Mouse (Mus musculus) ovary, adult 10 weeks (tissue): ENCODE results near the gene Phlda2. TPM values are rescaled to one million over a fixed set of nuclear protein-coding genes. Genes with fewer than 3 reads are reported as not detected.

ENCODE experiments used
- polyA plus RNA-seq: library from polyadenylated mRNA; stranded (reverse); fragments of 350-450 nt; fragmentation: Illumina TruSeq; extraction: RNeasy Lipid Tissue Mini Kit (QIAGEN cat#74804); gene quantifications from one replicate; pipeline ENCODE4 v1.2.3, GENCODE M21; 2014

Gene Phlda2
- polyA plus RNA-seq = not detected

DNA sequence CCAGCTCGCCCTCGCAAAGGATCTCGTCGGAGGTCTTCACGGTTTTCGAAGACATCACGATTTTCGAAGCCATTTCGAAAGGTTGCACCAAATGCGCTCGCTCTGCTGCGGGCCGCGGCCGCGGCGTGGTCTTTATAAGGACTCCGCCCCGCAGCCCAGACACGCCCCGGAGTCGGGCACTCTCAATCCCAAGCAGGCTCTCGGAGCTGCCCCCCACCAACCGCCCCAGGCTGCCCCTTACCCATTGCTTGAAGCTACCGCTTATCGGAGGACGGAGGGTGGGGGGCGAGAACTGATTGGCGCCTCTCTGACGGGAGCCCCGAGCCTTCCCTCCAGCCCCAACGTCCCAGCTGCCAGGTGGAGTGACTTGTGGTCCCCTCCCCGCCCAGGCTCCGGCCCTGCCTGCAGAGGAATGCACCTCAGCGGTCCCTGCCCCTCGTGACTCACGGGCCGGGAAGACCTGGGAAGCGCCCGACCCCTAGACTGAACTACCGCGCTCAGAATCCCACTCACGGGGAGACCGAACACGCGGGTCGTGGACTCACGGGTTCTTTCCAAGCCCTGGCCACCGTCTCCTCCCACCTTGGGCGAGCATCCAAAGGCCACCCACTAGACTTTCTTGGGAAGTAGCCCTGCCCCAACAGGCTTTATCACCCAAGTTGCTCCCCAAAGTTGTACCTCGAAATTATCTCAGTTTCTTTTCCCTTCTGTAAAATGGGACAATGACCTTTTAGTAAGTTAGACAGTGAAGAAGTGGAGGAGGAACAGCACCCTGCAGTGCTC, at the start of gene Phlda2:
Gene Phlda2, minus strand, starts transcription at position 733 of the 783 bp plus-strand sequence.

DNA sequence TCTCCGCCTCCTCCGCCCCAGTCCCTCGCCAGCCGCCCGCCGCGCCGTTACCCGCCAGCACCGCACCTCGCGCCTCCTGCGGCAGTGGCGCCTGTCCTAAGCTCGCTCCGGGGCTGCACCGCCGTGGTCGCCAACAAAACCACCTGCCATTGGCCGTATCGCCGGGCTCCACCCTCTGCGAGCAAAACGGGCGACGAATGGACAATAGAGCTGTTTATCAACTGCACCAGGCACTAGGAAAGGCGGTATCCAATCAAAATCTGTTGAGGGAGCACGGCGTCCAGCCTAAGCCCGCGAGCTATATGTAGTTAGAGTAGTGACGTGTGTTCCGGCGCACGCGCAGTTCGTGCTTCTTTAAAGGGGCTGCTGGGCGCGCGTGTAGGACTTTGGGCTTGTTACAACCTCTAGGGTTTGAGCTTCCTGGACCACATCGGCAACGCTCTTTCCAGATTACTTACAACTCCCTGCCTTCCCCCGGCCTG, 46.1 kb upstream of the Phlda2 start, which contains the start of gene Nap1l4:
Gene Nap1l4, minus strand, starts transcription at position 131 of the 482 bp plus-strand sequence.

DNA sequence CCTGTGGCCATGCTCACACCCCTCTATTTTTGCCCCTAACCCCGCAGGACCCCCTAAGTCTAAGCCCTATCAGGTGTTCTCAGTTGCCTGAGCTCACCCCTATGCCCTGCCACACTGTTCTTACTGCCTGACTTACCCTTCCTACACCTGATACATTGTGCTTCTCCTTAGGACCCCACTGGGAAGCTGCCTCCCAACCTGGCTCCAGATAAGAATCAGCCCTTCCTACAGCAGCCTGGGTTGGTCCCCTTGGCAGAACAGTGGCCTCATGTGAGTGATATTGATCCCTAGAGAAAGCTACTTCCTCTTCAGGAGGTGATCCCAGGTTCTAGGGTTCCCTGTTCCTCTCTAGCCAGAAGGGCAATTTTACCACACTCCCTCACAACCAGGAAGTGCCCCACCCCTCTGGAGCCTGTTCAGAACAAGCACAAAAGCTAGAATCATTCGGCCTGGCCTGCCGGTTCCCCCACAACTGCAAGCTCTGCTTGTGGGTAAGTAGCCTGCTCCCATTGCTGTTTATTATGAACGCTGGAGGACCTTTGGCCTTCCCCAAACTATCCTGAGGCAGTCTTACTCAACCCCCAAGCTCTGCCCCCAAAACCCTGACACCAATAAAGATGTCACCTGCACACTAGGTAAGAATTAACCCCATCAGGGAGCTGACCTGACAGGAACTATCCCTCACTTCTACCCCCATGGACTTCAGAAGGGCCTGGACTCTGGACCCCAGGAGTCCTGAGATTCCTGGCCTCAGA, 29.4 kb downstream of the Phlda2 start, which contains the start of gene Slc22a18:
Gene Slc22a18, plus strand, starts transcription at position 390 of the 755 bp plus-strand sequence.

DNA sequence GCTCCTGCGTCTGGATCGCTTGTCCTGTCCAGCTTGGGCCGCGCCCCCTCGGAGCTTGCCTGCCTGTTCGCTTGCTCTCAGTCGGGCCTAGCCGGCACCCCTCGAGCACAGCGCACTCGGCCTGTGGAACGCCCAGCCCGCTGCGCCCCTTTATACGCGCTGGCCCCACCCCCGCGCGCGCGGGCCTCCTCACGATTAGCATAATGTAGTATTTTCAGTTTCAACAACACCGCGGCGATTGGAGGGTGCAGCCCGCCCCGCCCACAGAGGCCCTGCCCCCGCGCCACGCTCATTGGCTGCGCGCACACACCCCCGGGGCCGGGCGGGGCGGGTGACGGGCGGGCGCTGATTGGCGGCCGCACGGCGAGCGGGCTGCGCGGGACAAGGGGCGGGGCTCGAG, 42.1 kb downstream of the Phlda2 start, which contains the start of gene Cdkn1c:
Gene Cdkn1c, minus strand, starts transcription at position 177 of the 400 bp plus-strand sequence.

Other genes with a start within 250 kb of the Phlda2 start
- 33.8 TPM for gene Cdkn1c, start 42.1 kb downstream of the Phlda2 start, polyA plus RNA-seq
- gene Slc22a18, start 29.4 kb downstream of the Phlda2 start, polyA plus RNA-seq = not detected
- 135 TPM for gene Nap1l4, start 46.0 kb upstream of the Phlda2 start, polyA plus RNA-seq
- 17.6 TPM for gene Cars, start 96.9 kb upstream of the Phlda2 start, polyA plus RNA-seq
- gene Tnfrsf26, start 125.6 kb upstream of the Phlda2 start, polyA plus RNA-seq = 0.88 TPM
- 8.1 TPM for gene Tnfrsf22, start 146.5 kb upstream of the Phlda2 start, polyA plus RNA-seq
- gene Tnfrsf23, start 182.7 kb upstream of the Phlda2 start, polyA plus RNA-seq = 2.8 TPM